In the genomic region with DNA sequence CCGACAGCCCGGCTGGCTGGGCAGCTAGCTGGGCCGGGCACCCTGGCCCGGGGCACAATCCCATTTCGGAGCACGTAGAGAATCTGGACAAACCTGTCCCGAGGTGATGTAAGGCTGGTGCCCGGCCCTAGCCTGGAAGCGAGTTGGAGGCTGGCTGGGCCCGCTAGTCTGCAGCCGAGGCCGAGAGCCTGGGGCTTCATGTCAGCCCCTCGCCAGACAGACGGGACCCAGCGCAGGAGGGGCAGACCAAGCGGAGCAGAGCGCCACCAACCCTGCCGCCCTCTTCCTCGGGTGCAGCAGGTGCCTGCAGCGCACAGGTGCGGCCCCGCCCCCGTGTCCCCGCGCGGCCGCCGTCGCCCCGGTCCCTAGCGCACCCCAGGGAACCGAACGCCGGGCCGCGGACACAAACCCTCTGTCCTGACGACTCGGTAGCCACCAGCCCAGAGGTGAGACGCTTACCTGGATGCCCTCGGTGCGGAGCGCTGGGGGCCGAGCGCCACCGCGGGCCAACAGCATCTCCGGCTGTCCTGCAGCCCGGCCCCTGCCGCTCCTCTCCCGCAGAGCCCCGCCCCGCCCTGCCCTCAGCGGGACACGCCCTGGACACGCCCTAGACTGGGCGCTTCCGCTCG, we compare ENCODE assay signal across 8 mouse cellular contexts.
DNase-seq lines count a peak whose midpoint lies in the region; TF ChIP-seq lines count a peak whose summit lies in the region.

No protein-coding gene starts in this region.

- peak; percentile 27; the same call in 1 of the 2 replicates for TF ChIP-seq POLR2A in liver, adult 2 months (IDR thresholded peaks at IDR 0.05; ENCODE audit: extremely low read depth, insufficient read depth, low read length)

- H3K9ac ChIP-seq in liver, adult 2 months (ENCODE audit: low read depth, low read length): peak overlapping the region; percentile 69

- TF ChIP-seq CTCF in liver, adult 2 months (IDR thresholded peaks at IDR 0.05; ENCODE audit: low read depth, low read length): no peak

- no peak overlapping the region for H3K27ac ChIP-seq in liver, adult 2 months (replicated peaks; ENCODE audit: insufficient read depth, low read depth, low read length)
- H3K27ac ChIP-seq in brown adipose tissue, adult 24 weeks (replicated peaks; ENCODE audit: low read depth, low read length): no peak overlapping the region
- peak overlapping the region; percentile 91 for H3K27ac ChIP-seq in hindbrain, embryonic 10.5 days

- no peaks in the 10 kb centered on the region for H3K27me3 ChIP-seq in liver, adult 2 months (ENCODE audit: control insufficient read depth, insufficient read depth, low read length)
- H3K27me3 ChIP-seq in hindbrain, embryonic 10.5 days (ENCODE audit: insufficient read depth, poor library complexity, severe bottlenecking): no peaks in the 10 kb centered on the region

- H3K4me1 ChIP-seq in liver, adult 2 months (ENCODE audit: control insufficient read depth, insufficient read depth, low read length): no peaks in the 10 kb centered on the region
- H3K4me1 ChIP-seq in brown adipose tissue, adult 24 weeks (ENCODE audit: control insufficient read depth, insufficient read depth, insufficient read length, low read length): peaks cover 5% of the 10 kb centered on the region
- peaks cover 28% of the 10 kb centered on the region for H3K4me1 ChIP-seq in hindbrain, embryonic 10.5 days (replicated peaks)

- peak overlapping the region; percentile 82 for H3K4me3 ChIP-seq in liver, adult 2 months (ENCODE audit: insufficient read depth, low read depth, low read length)
- peak overlapping the region; percentile 72 for H3K4me3 ChIP-seq in brown adipose tissue, adult 24 weeks (ENCODE audit: insufficient read depth, low read depth, low read length)
- peak overlapping the region; percentile 98 for H3K4me3 ChIP-seq in hindbrain, embryonic 10.5 days

- 0 out of 2 replicates have a peak, but pooled peaks cover 6% of the 10 kb centered on the region for H3K79me2 ChIP-seq in liver, adult 2 months (ENCODE audit: control insufficient read depth, insufficient read depth, low read length)

- H3K9me3 ChIP-seq in hindbrain, embryonic 10.5 days: no peaks in the 10 kb centered on the region

- under 1% methylated on average over 52 of the region's 58 CpGs for WGBS in liver, adult 2 months
- WGBS in hindbrain, embryonic 10.5 days: under 1% methylated on average over 58 of the region's 58 CpGs

- no peak for DNase-seq in liver, adult 2 months (ENCODE audit: extremely low read depth, low read depth, low spot score)
- DNase-seq in liver: no peak
- no peak for DNase-seq in hindbrain, embryonic 10.5 days (ENCODE audit: low spot score)
- DNase-seq in lung, postnatal 10 days: peak; percentile 51
- no peak for DNase-seq in T-cell, adult 2 months (ENCODE audit: low spot score)
- no peak for DNase-seq in cerebellum, postnatal 4 days (ENCODE audit: low spot score in 2 of 2)
- no peak for DNase-seq in right cerebral cortex, postnatal 25 days

- H3K36me3 ChIP-seq in liver, adult 2 months (ENCODE audit: control insufficient read depth, insufficient read depth, low read length): peaks cover 3% of the 10 kb centered on the region
- peaks cover 15% of the 10 kb centered on the region for H3K36me3 ChIP-seq in hindbrain, embryonic 10.5 days
